Mouse (Mus musculus) myocyte (in vitro differentiated cells): ENCODE data around the gene Hexim2. TPM values are rescaled to one million over a fixed set of nuclear protein-coding genes. Genes with fewer than 3 reads are reported as not detected.

Experiments
- H3K27me3 ChIP-seq: one replicate; pipeline ENCODE4 v1.6.1; 2011; ENCODE audit not compliant: control insufficient read depth, insufficient read depth, insufficient read length
- H3K36me3 ChIP-seq: one replicate; pipeline ENCODE4 v1.6.1; 2011; ENCODE audit not compliant: control insufficient read depth, insufficient read depth
- H3K4me2 ChIP-seq: one replicate; pipeline ENCODE4 v1.6.1; 2011; ENCODE audit warnings: low read depth, control low read depth
- H3K4me3 ChIP-seq: one replicate; pipeline ENCODE4 v1.5.1; 2011; ENCODE audit warnings: mild to moderate bottlenecking, control low read depth, moderate library complexity
- H3K79me2 ChIP-seq: one replicate; pipeline ENCODE4 v1.6.1; 2011; ENCODE audit not compliant: control insufficient read depth, insufficient read depth
- H3ac ChIP-seq: one replicate; pipeline ENCODE4 v1.6.1; 2011; ENCODE audit not compliant: control insufficient read depth, insufficient read length
- CEBPB ChIP-seq: IDR thresholded peaks from 2 replicates; pipeline ENCODE4 v1.6.1; 2011; ENCODE audit warnings: mild to moderate bottlenecking, moderate library complexity; ENCODE audit not compliant: poor library complexity, insufficient read depth, severe bottlenecking
- E2F4 ChIP-seq: IDR thresholded peaks from one replicate; pipeline ENCODE4 v1.6.1; 2011; ENCODE audit warnings: mild to moderate bottlenecking, control low read depth, moderate library complexity; ENCODE audit not compliant: insufficient read depth
- MAX ChIP-seq: IDR thresholded peaks from one replicate; pipeline ENCODE4 v1.6.1; 2011; ENCODE audit warnings: low read depth, mild to moderate bottlenecking, control low read depth
- MYOD1 ChIP-seq, 3 experiments: IDR thresholded peaks; one replicate each; pipeline ENCODE4 v1.6.1; 2011; ENCODE audit warnings: control low read depth in 2 of 3, low read depth in 2 of 3, mild to moderate bottlenecking in 2 of 3, moderate library complexity in 1 of 3; ENCODE audit not compliant: insufficient read length in 2 of 3, control insufficient read depth in 1 of 3
- MYOG ChIP-seq, 3 experiments: IDR thresholded peaks; one replicate each; pipeline ENCODE4 v1.6.1; 2011; ENCODE audit warnings: control low read depth in 2 of 3, low read depth in 2 of 3, mild to moderate bottlenecking in 2 of 3; ENCODE audit not compliant: insufficient read length in 2 of 3, control insufficient read depth in 1 of 3, insufficient read depth in 1 of 3
- POLR2A ChIP-seq: IDR thresholded peaks from one replicate; pipeline ENCODE4 v1.6.1; 2011; ENCODE audit warnings: low read depth, mild to moderate bottlenecking, control low read depth, moderate library complexity; ENCODE audit not compliant: insufficient read length
- POLR2AphosphoS2 ChIP-seq: IDR thresholded peaks from one replicate; pipeline ENCODE4 v1.6.1; 2011; ENCODE audit warnings: low read depth, control low read depth; ENCODE audit not compliant: insufficient read length
- REST ChIP-seq: IDR thresholded peaks from one replicate; pipeline ENCODE4 v1.6.1; 2011; ENCODE audit warnings: mild to moderate bottlenecking, control low read depth, moderate library complexity; ENCODE audit not compliant: insufficient read depth, insufficient read length
- SRF ChIP-seq: IDR thresholded peaks from one replicate; pipeline ENCODE4 v1.6.1; 2011; ENCODE audit warnings: low read depth; ENCODE audit not compliant: control insufficient read depth, insufficient read length
- TCF12 ChIP-seq: IDR thresholded peaks from one replicate; pipeline ENCODE4 v1.6.1; 2011; ENCODE audit warnings: mild to moderate bottlenecking, control low read depth; ENCODE audit not compliant: poor library complexity, insufficient read depth, severe bottlenecking
- TCF3 ChIP-seq: IDR thresholded peaks from one replicate; pipeline ENCODE4 v1.6.1; 2011; ENCODE audit warnings: low read depth, control low read depth; ENCODE audit not compliant: insufficient read length
- USF1 ChIP-seq: IDR thresholded peaks from one replicate; pipeline ENCODE4 v1.6.1; 2011; ENCODE audit warnings: low read depth, mild to moderate bottlenecking, control low read depth, moderate library complexity
- polyA plus RNA-seq: library from polyadenylated mRNA; unstranded; fragments of >200 nt; fragmentation: generic; extraction: Trizol; gene quantifications from one replicate; pipeline ENCODE4 v1.2.1, GENCODE M21; 2012; ENCODE audit warnings: missing spikeins

The Hexim2 gene
- polyA plus RNA-seq, 1 experiment, result 8.8 TPM

GRCm38 (mm10) chr11:103095801-103096200 lies 36.4 kb upstream of the Hexim2 start:
- H3ac ChIP-seq, result no peak overlapping the region
- TF ChIP-seq SRF (no peak), CEBPB (no peak), E2F4 (no peak)
- no peaks in the 10 kb centered on the region for H3K36me3 ChIP-seq
- H3K27me3 ChIP-seq, result no peaks in the 10 kb centered on the region
- no peak overlapping the region for H3K4me3 ChIP-seq
- peaks cover 21% of the 10 kb centered on the region for H3K79me2 ChIP-seq
- H3K4me2 ChIP-seq, result no peak overlapping the region

- Histone ChIP-seq H3K4me2 (peak overlapping the region; percentile 63), H3K36me3 (no peaks in the 10 kb centered on the region), H3K4me3 (no peak overlapping the region), H3K27me3 (no peaks in the 10 kb centered on the region), H3K79me2 (peaks cover 26% of the 10 kb centered on the region), H3ac (no peak overlapping the region)
- peak in 1 of 3 experiments; percentile 19 for TF ChIP-seq MYOG (IDR thresholded peaks at IDR 0.05; ENCODE audit: control insufficient read depth in 1 of 3, insufficient read depth in 1 of 3, insufficient read length in 2 of 3, low read depth in 2 of 3)
- TF ChIP-seq E2F4, result no peak
Measured at GRCm38 (mm10) chr11:103096979-103097894, 35.0 kb upstream of the Hexim2 start.

- H3K36me3 ChIP-seq, result no peaks in the 10 kb centered on the region
- H3K4me3 ChIP-seq, result no peak overlapping the region
- H3K27me3 ChIP-seq, result no peaks in the 10 kb centered on the region
- H3K4me2 ChIP-seq, result peak overlapping the region; percentile 79
- no peak overlapping the region for H3ac ChIP-seq
- peaks cover 26% of the 10 kb centered on the region for H3K79me2 ChIP-seq
- TF ChIP-seq USF1 (no peak), REST (no peak), SRF (no peak), E2F4 (no peak), MAX (no peak), TCF3 (no peak), MYOG (IDR thresholded peaks at IDR 0.05; ENCODE audit: control insufficient read depth in 1 of 3, insufficient read depth in 1 of 3, insufficient read length in 2 of 3, low read depth in 2 of 3) (no peak), POLR2AphosphoS2 (no peak), CEBPB (no peak), TCF12 (no peak), POLR2A (no peak), MYOD1 (IDR thresholded peaks at IDR 0.05; ENCODE audit: control insufficient read depth in 1 of 3, insufficient read length in 2 of 3, low read depth in 2 of 3) (no peak)
Measured at GRCm38 (mm10) chr11:103098531-103099190, 33.6 kb upstream of the Hexim2 start.

- H3K36me3 ChIP-seq, result no peaks in the 10 kb centered on the region
- peak overlapping the region; percentile 79 for H3K4me2 ChIP-seq
- no peaks in the 10 kb centered on the region for H3K27me3 ChIP-seq
- no peak overlapping the region for H3ac ChIP-seq
- no peak for TF ChIP-seq MYOG (IDR thresholded peaks at IDR 0.05; ENCODE audit: control insufficient read depth in 1 of 3, insufficient read depth in 1 of 3, insufficient read length in 2 of 3, low read depth in 2 of 3)
- no peak for TF ChIP-seq CEBPB
- no peak for TF ChIP-seq SRF
- TF ChIP-seq REST, result no peak
- no peak overlapping the region for H3K4me3 ChIP-seq
- peaks cover 26% of the 10 kb centered on the region for H3K79me2 ChIP-seq
Measured at GRCm38 (mm10) chr11:103099352-103099940, 32.8 kb upstream of the Hexim2 start.

GRCm38 (mm10) chr11:103100361-103100760 lies 31.9 kb upstream of the Hexim2 start:
- Histone ChIP-seq H3K4me2 (peak overlapping the region; percentile 79), H3K4me3 (peak overlapping the region; percentile 52), H3K79me2 (peaks cover 26% of the 10 kb centered on the region)

More at GRCm38 (mm10) chr11:103100361-103100760, 31.9 kb upstream of the Hexim2 start:
- no peaks in the 10 kb centered on the region for H3K27me3 ChIP-seq
- TF ChIP-seq TCF3, result no peak
- no peak for TF ChIP-seq CEBPB
- no peak for TF ChIP-seq MYOG (IDR thresholded peaks at IDR 0.05; ENCODE audit: control insufficient read depth in 1 of 3, insufficient read depth in 1 of 3, insufficient read length in 2 of 3, low read depth in 2 of 3)
- TF ChIP-seq MYOD1 (IDR thresholded peaks at IDR 0.05; ENCODE audit: control insufficient read depth in 1 of 3, insufficient read length in 2 of 3, low read depth in 2 of 3), result no peak
- no peak for TF ChIP-seq POLR2A
- no peak for TF ChIP-seq REST
- no peak overlapping the region for H3ac ChIP-seq
- H3K36me3 ChIP-seq, result no peaks in the 10 kb centered on the region
